Mouse (Mus musculus) G1E (cell line): Measurements from ENCODE around the gene Rabl3. TPM values are rescaled to one million over a fixed set of nuclear protein-coding genes. Genes with fewer than 3 reads are reported as not detected.

Experiments used
- ATAC-seq: 2 replicates; pipeline ENCODE4 v1.8.0; 2016; ENCODE audit warnings: mild to moderate bottlenecking; ENCODE audit not compliant: insufficient number of reproducible peaks, poor library complexity, low FRiP score, severe bottlenecking; ENCODE audit errors: extremely low read depth
- DNase-seq: peaks from one replicate; pipeline ENCODE4 v3.0.0; 2012; ENCODE audit warnings: low spot score
- H3K27me3 ChIP-seq: 2 replicates; pipeline ENCODE4 v1.6.1; 2012; ENCODE audit warnings: mild to moderate bottlenecking, low read length, inconsistent platforms; ENCODE audit not compliant: insufficient read depth
- H3K36me3 ChIP-seq: replicated peaks from 2 replicates; pipeline ENCODE3; 2012; ENCODE audit warnings: mild to moderate bottlenecking, inconsistent platforms
- H3K4me1 ChIP-seq: 2 replicates; pipeline ENCODE4 v1.6.1; 2012; ENCODE audit warnings: low read depth, low read length, inconsistent platforms, mixed read lengths; ENCODE audit not compliant: insufficient read depth
- H3K4me3 ChIP-seq: 2 replicates; pipeline ENCODE4 v1.5.1; 2012; ENCODE audit warnings: low read depth, mild to moderate bottlenecking, inconsistent platforms, low read length, moderate library complexity, mixed read lengths
- H3K9me3 ChIP-seq: replicated peaks from 2 replicates; pipeline ENCODE4 v1.6.1; 2012; ENCODE audit warnings: inconsistent platforms
- CTCF ChIP-seq: IDR thresholded peaks from 2 replicates; pipeline ENCODE4 v1.5.1; 2012; ENCODE audit warnings: low read depth, low read length, inconsistent platforms, mixed read lengths
- GATA1 ChIP-seq: IDR thresholded peaks from 2 replicates; pipeline ENCODE4 v1.6.1; 2012; ENCODE audit warnings: borderline replicate concordance, low read length, inconsistent platforms, mixed read lengths
- GATA2 ChIP-seq: IDR thresholded peaks from 2 replicates; pipeline ENCODE4 v1.6.1; 2012; ENCODE audit warnings: low read depth, low read length, inconsistent platforms, borderline replicate concordance
- POLR2AphosphoS5 ChIP-seq: IDR thresholded peaks from 2 replicates; pipeline ENCODE4 v1.6.1; 2012; ENCODE audit warnings: low read depth, low read length, inconsistent platforms; ENCODE audit not compliant: insufficient replicate concordance
- TAL1 ChIP-seq: conservative IDR thresholded peaks from 2 replicates; pipeline ENCODE4 v1.6.1; 2012; ENCODE audit warnings: low read depth, low read length, inconsistent platforms, mixed read lengths
- polyA plus RNA-seq: library from polyadenylated mRNA; stranded (reverse); fragments of >175 nt; gene quantifications from 2 replicates; pipeline ENCODE4 v1.2.3, GENCODE M21; 2012
- total RNA-seq, 2 experiments: library from RNA; stranded (forward) in 1 of 2; stranded (reverse) in 1 of 2; fragments of 200-1000 nt in 1 of 2; fragments of >200 nt in 1 of 2; fragmentation: Nextera tagmentation in 1 of 2; gene quantifications; 2 replicates each; pipeline ENCODE4 v1.2.3; 2014 to 2017

Rabl3 gene
- total and polyA plus RNA-seq, 3 experiments = 1.2 to 25.7 (median 12.2) TPM

DNA sequence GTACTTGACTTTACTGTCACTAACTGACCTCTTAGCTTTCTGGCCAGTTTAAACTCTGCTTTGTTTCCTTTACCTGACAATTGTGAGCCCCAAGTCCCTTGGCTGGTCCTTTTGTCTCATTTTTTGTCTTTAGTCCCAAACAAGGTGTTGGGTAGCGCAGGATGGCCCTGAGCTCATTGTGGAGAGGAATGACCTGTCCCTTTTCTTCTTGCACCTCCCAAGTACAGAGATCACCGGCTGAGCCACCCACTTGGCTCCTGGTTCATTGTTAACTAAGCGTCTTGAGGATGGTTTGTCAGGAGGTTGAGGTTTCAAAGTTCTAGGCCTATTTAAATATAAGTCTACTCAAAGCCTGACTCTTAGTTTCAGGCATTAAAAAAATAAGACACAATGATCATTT lies 43.6 kb downstream of the Rabl3 start:
- TF ChIP-seq GATA1 = no peak
- no peak for TF ChIP-seq CTCF
- TF ChIP-seq TAL1 = no peak
- no peak for TF ChIP-seq POLR2AphosphoS5
- TF ChIP-seq GATA2 = no peak
- no peak overlapping the region for H3K4me3 ChIP-seq
- DNase-seq (no peak), ATAC-seq (no peak)
- no peaks in the 10 kb centered on the region for H3K9me3 ChIP-seq
- H3K4me1 ChIP-seq = no peaks in the 10 kb centered on the region
- H3K36me3 ChIP-seq = no peaks in the 10 kb centered on the region
- H3K27me3 ChIP-seq = peaks cover 11% of the 10 kb centered on the region

DNA sequence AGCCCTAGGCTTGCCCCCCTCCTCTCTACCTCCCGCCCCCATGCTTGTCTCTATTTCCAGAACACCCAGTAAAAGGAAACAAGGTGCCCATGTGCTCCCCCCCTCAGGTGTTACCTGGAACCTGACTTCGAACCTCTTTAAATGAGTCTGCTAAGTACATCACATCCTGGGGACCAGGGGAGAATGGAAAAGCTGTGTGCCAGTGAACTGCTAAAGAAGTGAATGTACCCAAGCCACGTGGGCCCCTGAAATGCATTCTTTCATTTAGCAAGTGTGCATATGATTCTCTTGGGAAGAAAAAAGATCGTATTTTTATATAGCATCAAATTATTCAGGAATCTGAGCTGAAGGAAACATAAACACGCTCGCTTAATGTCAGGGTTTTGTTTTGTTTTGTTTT lies 44.1 kb downstream of the Rabl3 start:
- H3K36me3 ChIP-seq = no peaks in the 10 kb centered on the region
- H3K4me1 ChIP-seq = no peaks in the 10 kb centered on the region
- no peaks in the 10 kb centered on the region for H3K9me3 ChIP-seq
- DNase-seq = no peak
- peaks cover 8% of the 10 kb centered on the region for H3K27me3 ChIP-seq
- H3K4me3 ChIP-seq = no peak overlapping the region
- ATAC-seq = no peak
- TF ChIP-seq TAL1 (no peak), GATA2 (no peak), CTCF (no peak), POLR2AphosphoS5 (no peak), GATA1 (no peak)

DNA sequence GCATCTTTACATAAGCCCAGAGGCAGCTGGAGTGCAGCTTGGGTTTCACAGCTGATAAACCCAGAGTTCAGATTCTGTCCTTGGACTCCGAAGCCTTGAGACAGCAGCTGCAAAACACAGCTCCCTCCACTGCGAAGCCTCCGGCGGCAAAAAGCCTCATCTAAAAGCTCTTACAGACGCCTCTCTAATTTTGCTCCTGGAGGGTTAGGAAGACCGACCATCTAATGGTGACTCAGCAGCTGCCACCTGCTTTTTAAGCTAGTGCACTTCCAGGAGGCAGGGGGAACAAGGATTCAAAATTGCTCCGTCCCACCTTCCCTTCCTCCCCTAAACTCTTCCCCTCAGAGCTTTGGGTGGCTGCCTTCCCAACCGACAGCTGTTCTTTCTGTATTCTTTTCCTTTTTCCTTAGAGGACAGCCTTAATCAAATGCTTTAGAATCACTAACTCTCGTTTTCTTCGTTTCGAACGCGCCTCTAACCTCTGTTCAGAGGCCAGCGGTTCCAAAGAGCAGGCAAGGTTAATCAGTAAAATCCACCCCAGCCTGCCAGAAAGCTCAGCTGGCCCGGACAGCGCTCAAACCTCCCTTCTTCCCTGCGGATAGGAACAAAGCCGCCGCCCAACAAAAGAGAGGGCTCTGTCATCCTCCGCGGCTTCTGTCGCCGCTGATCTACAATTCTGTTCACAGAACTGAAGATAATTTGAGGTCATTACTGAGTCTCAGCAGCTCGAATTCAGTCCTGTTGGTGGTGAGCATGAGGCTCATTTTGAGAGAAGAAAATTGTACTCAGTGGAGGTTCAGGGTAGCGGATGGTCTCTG lies 44.7 kb downstream of the Rabl3 start:
- ATAC-seq (no peak), DNase-seq (no peak)
- Histone ChIP-seq H3K36me3 (no peaks in the 10 kb centered on the region), H3K4me3 (no peak overlapping the region), H3K4me1 (no peaks in the 10 kb centered on the region), H3K9me3 (no peaks in the 10 kb centered on the region), H3K27me3 (peaks cover 5% of the 10 kb centered on the region)
- TF ChIP-seq GATA2 (no peak), CTCF (no peak), POLR2AphosphoS5 (no peak), GATA1 (no peak), TAL1 (no peak)

- DNase-seq (no peak), ATAC-seq (no peak)
- H3K27me3 ChIP-seq = peaks cover 5% of the 10 kb centered on the region; the same call in 1 of the 2 replicates
- H3K36me3 ChIP-seq = no peaks in the 10 kb centered on the region
- no peak overlapping the region for H3K4me3 ChIP-seq
- H3K9me3 ChIP-seq = no peaks in the 10 kb centered on the region
- no peak for TF ChIP-seq GATA1
- TF ChIP-seq GATA2 = no peak
- TF ChIP-seq POLR2AphosphoS5 = no peak
- no peak for TF ChIP-seq CTCF
- no peak for TF ChIP-seq TAL1
- H3K4me1 ChIP-seq = no peaks in the 10 kb centered on the region
These were observed 45.5 kb downstream of the Rabl3 start for GRCm38 (mm10) chr16:37585129-37585563.

- Histone ChIP-seq H3K9me3 (no peaks in the 10 kb centered on the region), H3K27me3 (peaks cover 5% of the 10 kb centered on the region), H3K4me3 (no peak overlapping the region), H3K36me3 (no peaks in the 10 kb centered on the region), H3K4me1 (no peaks in the 10 kb centered on the region)
- TF ChIP-seq GATA2 = no peak
- TF ChIP-seq TAL1 = no peak
- no peak for TF ChIP-seq GATA1
- no peak for TF ChIP-seq CTCF
- TF ChIP-seq POLR2AphosphoS5 = no peak
- no peak for ATAC-seq
- no peak for DNase-seq
These were observed 51.2 kb downstream of the Rabl3 start for GRCm38 (mm10) chr16:37590921-37591320.

GRCm38 (mm10) chr16:37591551-37591950 lies 51.9 kb downstream of the Rabl3 start:
- DNase-seq = no peak
- no peak for TF ChIP-seq GATA1
- TF ChIP-seq GATA2 = no peak
- no peak for TF ChIP-seq CTCF
- no peak for TF ChIP-seq POLR2AphosphoS5
- TF ChIP-seq TAL1 = no peak
- Histone ChIP-seq H3K36me3 (no peaks in the 10 kb centered on the region), H3K9me3 (no peaks in the 10 kb centered on the region), H3K4me1 (no peaks in the 10 kb centered on the region), H3K4me3 (no peak overlapping the region), H3K27me3 (peaks cover 5% of the 10 kb centered on the region)
- ATAC-seq = no peak
